Mouse (Mus musculus) intestine, embryonic 16.5 days (tissue): ENCODE measurements around the gene Phf20. TPM values are rescaled to one million over a fixed set of nuclear protein-coding genes. Genes with fewer than 3 reads are reported as not detected.
A peak's percentile ranks its signal among the peaks of the same experiment; 100 is the strongest.
"Not testable (repeated sequence)": the region's sequence is repeated elsewhere in the genome, so short reads cannot be mapped to it uniquely, and the experiment has no call there.

ENCODE experiments used
- ATAC-seq: fragments of 200-750 bp; cut with Nextera tagmentation; 2 replicates; pipeline ENCODE4 v1.8.0; 2017; ENCODE audit warnings: moderate TSS enrichment, moderate library complexity
- H3K27ac ChIP-seq: fragments of 300-500 bp; sonication (generic); 2 replicates; pipeline ENCODE4 v1.5.1; 2014; ENCODE audit warnings: mild to moderate bottlenecking, low read length
- H3K27me3 ChIP-seq: fragments of 300-500 bp; sonication (generic); replicated peaks from 2 replicates; pipeline ENCODE4 v1.6.1; 2014; ENCODE audit warnings: low read length, control low read depth, mixed read lengths; ENCODE audit not compliant: control insufficient read depth, insufficient read depth
- H3K36me3 ChIP-seq: fragments of 300-500 bp; sonication (generic); 2 replicates; pipeline ENCODE4 v1.6.1; 2014; ENCODE audit warnings: low read length, control low read depth; ENCODE audit not compliant: control insufficient read depth, insufficient read depth
- H3K4me1 ChIP-seq: fragments of 300-500 bp; sonication (generic); 2 replicates; pipeline ENCODE4 v1.6.1; 2014; ENCODE audit warnings: low read length, control low read depth, mixed read lengths; ENCODE audit not compliant: control insufficient read depth, insufficient read depth
- H3K4me2 ChIP-seq: fragments of 300-500 bp; sonication (generic); 2 replicates; pipeline ENCODE4 v1.6.1; 2014; ENCODE audit warnings: low read depth, low read length, control low read depth
- H3K4me3 ChIP-seq: fragments of 300-500 bp; sonication (generic); 2 replicates; pipeline ENCODE4 v1.5.1; 2014; ENCODE audit warnings: mild to moderate bottlenecking, low read length
- H3K9ac ChIP-seq: fragments of 300-500 bp; sonication (generic); 2 replicates; pipeline ENCODE4 v1.6.1; 2014; ENCODE audit warnings: low read depth, low read length
- H3K9me3 ChIP-seq: fragments of 300-500 bp; sonication (generic); 2 replicates; pipeline ENCODE4 v1.6.1; 2016; ENCODE audit warnings: low read length, control low read depth; ENCODE audit not compliant: control insufficient read depth
- WGBS: fragments of 180-500 bp; shearing (Covaris S2); extraction: QIAGEN DNeasy Blood & Tissue Kit; methylation state at CpG from one replicate; pipeline ENCODE4 v1.1.7; 2014; 5-methylcytosine and 5-hydroxymethylcytosine counted together
- polyA plus RNA-seq: library from polyadenylated mRNA; unstranded; fragments of >200 nt; fragmentation: Nextera tagmentation; extraction: Ambion mirVana; gene quantifications from 2 replicates; pipeline ENCODE4 v1.2.1, GENCODE M21; 2015

Gene Phf20
- polyA plus RNA-seq, 1 experiment from 2014 or later = 53.2 TPM

- Histone ChIP-seq H3K36me3 (peaks cover 2% of the 10 kb centered on the region; the same call in 1 of the 2 replicates), H3K4me2 (peak within 1 kb of the TSS; percentile 64), H3K4me1 (peaks cover 11% of the 10 kb centered on the region), H3K27me3 (no peaks in the 10 kb centered on the region), H3K9ac (peak within 1 kb of the TSS; percentile 100), H3K4me3 (peak within 1 kb of the TSS; percentile 98), H3K27ac (peak within 1 kb of the TSS; percentile 96), H3K9me3 (no peaks in the 10 kb centered on the region)
- peak; percentile 96 for ATAC-seq
- WGBS = under 1% methylated on average over 47 of the region's 47 CpGs
Observed at GRCm38 (mm10) chr2:156180094-156180821, 16.0 kb upstream of the Phf20 start, which contains the start of gene Rbm39. TSS of gene Rbm39 (minus strand) at chr2:156180238.

- peak overlapping the region; percentile 93 for H3K27ac ChIP-seq
- H3K4me2 ChIP-seq = peak overlapping the region; percentile 64
- H3K27me3 ChIP-seq = no peaks in the 10 kb centered on the region
- peaks cover 11% of the 10 kb centered on the region for H3K4me1 ChIP-seq
- 10% methylated on average over 8 of the region's 8 CpGs for WGBS
- H3K4me3 ChIP-seq = peak overlapping the region; percentile 68
- peaks cover 2% of the 10 kb centered on the region; the same call in 1 of the 2 replicates for H3K36me3 ChIP-seq
- H3K9me3 ChIP-seq = no peaks in the 10 kb centered on the region
- ATAC-seq = no peak; the same call in 1 of the 2 replicates
- peak overlapping the region; percentile 83 for H3K9ac ChIP-seq
Observed at GRCm38 (mm10) chr2:156180824-156181590, 15.3 kb upstream of the Phf20 start.

GRCm38 (mm10) chr2:156181592-156181991 lies 14.7 kb upstream of the Phf20 start:
- H3K4me2 ChIP-seq = no peak overlapping the region

GRCm38 (mm10) chr2:156189241-156189640 lies 7.0 kb upstream of the Phf20 start:
- not testable (repeated sequence) for H3K4me1 ChIP-seq, H3K9me3 ChIP-seq, H3K27me3 ChIP-seq, H3K4me3 ChIP-seq, H3K36me3 ChIP-seq, H3K9ac ChIP-seq, ATAC-seq, H3K27ac ChIP-seq, H3K4me2 ChIP-seq
- WGBS = 66% methylated on average over 7 of the region's 7 CpGs

More at GRCm38 (mm10) chr2:156181592-156181991, 14.7 kb upstream of the Phf20 start:
- no peak overlapping the region for H3K4me3 ChIP-seq
- H3K4me1 ChIP-seq = peaks cover 11% of the 10 kb centered on the region
- 84% methylated on average over 2 of the region's 2 CpGs for WGBS
- H3K27me3 ChIP-seq = no peaks in the 10 kb centered on the region
- peaks cover 2% of the 10 kb centered on the region; the same call in 1 of the 2 replicates for H3K36me3 ChIP-seq
- no peak overlapping the region for H3K27ac ChIP-seq
- H3K9me3 ChIP-seq = no peaks in the 10 kb centered on the region
- H3K9ac ChIP-seq = no peak overlapping the region
- ATAC-seq = no peak

- no peak overlapping the region for H3K27ac ChIP-seq
- 80% methylated on average over 14 of the region's 14 CpGs for WGBS
- H3K9ac ChIP-seq = no peak overlapping the region
- no peaks in the 10 kb centered on the region for H3K36me3 ChIP-seq
- ATAC-seq = no peak
- H3K9me3 ChIP-seq = no peaks in the 10 kb centered on the region
- H3K27me3 ChIP-seq = no peaks in the 10 kb centered on the region
- no peak overlapping the region for H3K4me2 ChIP-seq
- no peaks in the 10 kb centered on the region for H3K4me1 ChIP-seq
- H3K4me3 ChIP-seq = no peak overlapping the region
Observed at GRCm38 (mm10) chr2:156190004-156190896, 6.0 kb upstream of the Phf20 start.

- no peak for ATAC-seq
- Histone ChIP-seq H3K27ac (no peak overlapping the region), H3K9me3 (no peaks in the 10 kb centered on the region), H3K4me1 (0 out of 2 replicates have a peak, but pooled peaks cover 2% of the 10 kb centered on the region), H3K4me2 (no peak overlapping the region), H3K9ac (no peak overlapping the region), H3K4me3 (no peak overlapping the region), H3K27me3 (no peaks in the 10 kb centered on the region), H3K36me3 (no peaks in the 10 kb centered on the region)
- WGBS = 98% methylated on average over 2 of the region's 2 CpGs
Observed at GRCm38 (mm10) chr2:156191540-156191939, 4.7 kb upstream of the Phf20 start.

- Histone ChIP-seq H3K4me1 (0 out of 2 replicates have a peak, but pooled peaks cover 2% of the 10 kb centered on the region), H3K27me3 (no peaks in the 10 kb centered on the region), H3K4me3 (no peak overlapping the region), H3K9me3 (no peaks in the 10 kb centered on the region), H3K36me3 (no peaks in the 10 kb centered on the region), H3K9ac (no peak overlapping the region), H3K27ac (no peak overlapping the region), H3K4me2 (no peak overlapping the region)
- WGBS = 76% methylated on average over 2 of the region's 2 CpGs
- no peak for ATAC-seq
Observed at GRCm38 (mm10) chr2:156192068-156192467, 4.2 kb upstream of the Phf20 start.

GRCm38 (mm10) chr2:156193066-156193862 lies 3.0 kb upstream of the Phf20 start:
- no peaks in the 10 kb centered on the region for H3K9me3 ChIP-seq
- H3K4me2 ChIP-seq = no peak overlapping the region
- no peaks in the 10 kb centered on the region for H3K27me3 ChIP-seq
- peaks cover 10% of the 10 kb centered on the region for H3K4me1 ChIP-seq
- no peaks in the 10 kb centered on the region for H3K36me3 ChIP-seq
- no peak overlapping the region for H3K9ac ChIP-seq
- ATAC-seq = no peak
- H3K27ac ChIP-seq = no peak overlapping the region
- 74% methylated on average over 3 of the region's 3 CpGs for WGBS
- no peak overlapping the region for H3K4me3 ChIP-seq
